Mouse (Mus musculus) ES-E14 (cell line): Measurements from ENCODE around the gene Ccser2. TPM values are rescaled to one million over a fixed set of nuclear protein-coding genes. Genes with fewer than 3 reads are reported as not detected.

Experiments used
- DNase-seq: peaks from one replicate; pipeline ENCODE4 v3.0.0-alpha.2; 2013; ENCODE audit warnings: low read depth, low spot score
- H3K27ac ChIP-seq: 2 replicates; pipeline ENCODE4 v1.5.1; 2012; ENCODE audit warnings: low read depth, mild to moderate bottlenecking, low read length, moderate library complexity, mixed read lengths; ENCODE audit not compliant: poor library complexity, insufficient read depth, severe bottlenecking
- H3K36me3 ChIP-seq: 2 replicates; pipeline ENCODE4 v1.6.1; 2012; ENCODE audit warnings: mild to moderate bottlenecking, low read length, moderate library complexity, mixed read lengths; ENCODE audit not compliant: control insufficient read depth, poor library complexity, insufficient read depth, severe bottlenecking
- H3K4me1 ChIP-seq, 2 experiments: fragments of 150-350 bp in 1 of 2; sonication (generic) in 1 of 2; 2 replicates each; pipeline ENCODE4 v1.6.1; 2012; ENCODE audit warnings: low read length in 2 of 2, mild to moderate bottlenecking in 1 of 2, mixed read lengths in 1 of 2; ENCODE audit not compliant: control insufficient read depth in 2 of 2, insufficient read depth in 2 of 2, poor library complexity in 1 of 2
- H3K4me3 ChIP-seq, 2 experiments: fragments of 150-350 bp in 1 of 2; sonication (generic) in 1 of 2; 2 replicates each; pipeline ENCODE4 v1.5.1; 2012; ENCODE audit warnings: low read length in 2 of 2, low read depth in 1 of 2, mild to moderate bottlenecking in 1 of 2, mixed read lengths in 1 of 2; ENCODE audit not compliant: insufficient read depth in 1 of 2, poor library complexity in 1 of 2, severe bottlenecking in 1 of 2
- H3K9ac ChIP-seq: 2 replicates; pipeline ENCODE4 v1.6.1; 2012; ENCODE audit warnings: low read depth, mild to moderate bottlenecking, low read length, mixed read lengths; ENCODE audit not compliant: poor library complexity, insufficient read depth, severe bottlenecking
- H3K9me3 ChIP-seq: fragments of 150-350 bp; sonication (generic); 2 replicates; pipeline ENCODE4 v1.6.1; 2012; ENCODE audit warnings: low read depth, mild to moderate bottlenecking, low read length; ENCODE audit not compliant: control insufficient read depth, insufficient read depth
- CHD2 ChIP-seq: IDR thresholded peaks from 2 replicates; pipeline ENCODE4 v1.6.1; 2014; ENCODE audit warnings: mild to moderate bottlenecking, low read depth, low read length, inconsistent platforms
- HCFC1 ChIP-seq: IDR thresholded peaks from 2 replicates; pipeline ENCODE4 v1.6.1; 2012; ENCODE audit warnings: low read length, inconsistent platforms, borderline replicate concordance; ENCODE audit not compliant: insufficient read depth
- MAFK ChIP-seq: IDR thresholded peaks from 2 replicates; pipeline ENCODE4 v1.6.1; 2014; ENCODE audit warnings: mild to moderate bottlenecking, low read depth, low read length, inconsistent platforms; ENCODE audit not compliant: insufficient read depth
- ZC3H11A ChIP-seq: IDR thresholded peaks from 2 replicates; pipeline ENCODE4 v1.6.1; 2012; ENCODE audit warnings: low read depth, mild to moderate bottlenecking, inconsistent platforms, low read length, borderline replicate concordance
- ZNF384 ChIP-seq: IDR thresholded peaks from 2 replicates; pipeline ENCODE4 v1.6.1; 2012; ENCODE audit warnings: low read depth, low read length, inconsistent platforms
- in situ Hi-C, 2 experiments: fragments of 600-800 bp; cut with MboI; formaldehyde crosslinking; loops; one replicate each; pipeline ENCODE4 v1.15.1; 2025; ENCODE audit warnings: low sequenced_read_pairs in 2 of 2, inconsistent platforms in 1 of 2; ENCODE audit not compliant: unreplicated experiment in 2 of 2
- total RNA-seq: library from RNA; depleted of rRNA; stranded (reverse); fragments of 300-350 nt; gene quantifications from 2 replicates; pipeline ENCODE4 v1.2.3, GENCODE M21; 2012

Ccser2 gene
- total RNA-seq, 1 experiment = 10.4 TPM

GRCm38 (mm10) chr14:36937941-36938340 is 30.6 kb downstream of the Ccser2 start:
- no peak overlapping the region for H3K4me3 ChIP-seq
- no peak for DNase-seq
- H3K27ac ChIP-seq = no peak overlapping the region
- H3K36me3 ChIP-seq = peaks cover 2% of the 10 kb centered on the region; the same call in 1 of the 2 replicates
- 0 out of 4 replicates have a peak, but pooled peaks cover 2 to 3% of the 10 kb centered on the region in 2 experiments for H3K4me1 ChIP-seq
- H3K9me3 ChIP-seq = no peaks in the 10 kb centered on the region
- TF ChIP-seq ZC3H11A (no peak), MAFK (no peak), ZNF384 (no peak), CHD2 (no peak), HCFC1 (no peak)
- in situ Hi-C loops = loop anchor here in 1 of 2 experiments (10.0 kb wide), 1 partner anchor 63 kb away; no protein-coding TSS in a partner anchor
- H3K9ac ChIP-seq = no peak overlapping the region

- in situ Hi-C loops = loop anchor here in 1 of 2 experiments (10.0 kb wide), 1 partner anchor 62 kb away; no protein-coding TSS in a partner anchor
- H3K4me1 ChIP-seq = 0 out of 4 replicates have a peak, but pooled peaks cover 2 to 3% of the 10 kb centered on the region in 2 experiments
- H3K4me3 ChIP-seq = no peak overlapping the region
Observed at GRCm38 (mm10) chr14:36937080-36937878, 31.3 kb downstream of the Ccser2 start.

GRCm38 (mm10) chr14:36932638-36933382 is 35.8 kb downstream of the Ccser2 start:
- Histone ChIP-seq H3K4me1 (0 out of 4 replicates have a peak, but pooled peaks cover 0 to 3% of the 10 kb centered on the region in 2 experiments), H3K27ac (no peak overlapping the region), H3K9ac (no peak overlapping the region), H3K4me3 (no peak overlapping the region), H3K36me3 (no peaks in the 10 kb centered on the region; the same call in 1 of the 2 replicates), H3K9me3 (no peaks in the 10 kb centered on the region)
- TF ChIP-seq HCFC1 (no peak), MAFK (no peak), CHD2 (no peak), ZC3H11A (no peak), ZNF384 (no peak)
- in situ Hi-C loops = loop anchor here in 1 of 2 experiments (10.0 kb wide), 1 partner anchor 58 kb away; no protein-coding TSS in a partner anchor
- DNase-seq = no peak

More at GRCm38 (mm10) chr14:36937080-36937878, 31.3 kb downstream of the Ccser2 start:
- H3K9me3 ChIP-seq = no peaks in the 10 kb centered on the region
- peaks cover 2% of the 10 kb centered on the region; the same call in 1 of the 2 replicates for H3K36me3 ChIP-seq
- H3K27ac ChIP-seq = no peak overlapping the region
- H3K9ac ChIP-seq = no peak overlapping the region
- no peak for DNase-seq
- 0 out of 2 replicates have a peak, but pooled peaks have one; percentile 24 for TF ChIP-seq ZC3H11A
- no peak for TF ChIP-seq ZNF384

- DNase-seq = no peak
- Histone ChIP-seq H3K4me1 (no peaks in the 10 kb centered on the region), H3K9me3 (no peaks in the 10 kb centered on the region), H3K27ac (no peak overlapping the region), H3K9ac (no peak overlapping the region), H3K4me3 (no peak overlapping the region), H3K36me3 (no peaks in the 10 kb centered on the region; the same call in 1 of the 2 replicates)
- TF ChIP-seq CHD2 = no peak
- TF ChIP-seq ZNF384 = no peak
- TF ChIP-seq MAFK = no peak
- TF ChIP-seq ZC3H11A = no peak
- no peak for TF ChIP-seq HCFC1
- in situ Hi-C loops = loop anchor here in 1 of 2 experiments (10.0 kb wide), 1 partner anchor 57 kb away; no protein-coding TSS in a partner anchor
Observed at GRCm38 (mm10) chr14:36932038-36932437, 36.5 kb downstream of the Ccser2 start.
